ENCODE assay signal across 30 mouse cellular contexts in genomic region chr11:78402062-78402461, GRCm38 (mm10). TPM values are rescaled to one million over a fixed set of nuclear protein-coding genes. Genes with fewer than 3 reads are reported as not detected.
"Had no signal": no experiment of that assay in that cellular context is flagged by ENCODE, and none has a peak within 500 bp of the region (broad histone marks: within the 10 kb centered on the region; RNA-seq: fewer than 3 reads in every experiment).

No protein-coding gene starts in this region.

- H3K27me3 ChIP-seq: midbrain, embryonic 13.5 days had no signal

- H3K4me3 ChIP-seq: kidney, embryonic 15.5 days; limb, embryonic 12.5 days; limb, embryonic 15.5 days; megakaryocyte, embryonic 14.5 days; midbrain, embryonic 10.5 days; midbrain, embryonic 13.5 days; myocyte; neural tube, embryonic 13.5 days had no signal

- H3K27ac ChIP-seq: kidney, embryonic 15.5 days; limb, embryonic 12.5 days; limb, embryonic 15.5 days; liver, embryonic 14.5 days; midbrain, embryonic 10.5 days; midbrain, embryonic 13.5 days; neural tube, embryonic 13.5 days had no signal

- ATAC-seq: liver, postnatal 0 days; lung, postnatal 0 days; midbrain, embryonic 13.5 days; midbrain, embryonic 16.5 days had no signal

- H3K36me3 ChIP-seq: kidney, embryonic 15.5 days; limb, embryonic 12.5 days; limb, embryonic 15.5 days; midbrain, embryonic 10.5 days; midbrain, embryonic 13.5 days; neural tube, embryonic 13.5 days had no signal

- H3K9me3 ChIP-seq: kidney, embryonic 15.5 days; limb, embryonic 12.5 days; limb, embryonic 15.5 days; megakaryocyte, embryonic 14.5 days; midbrain, embryonic 10.5 days; midbrain, embryonic 13.5 days; neural tube, embryonic 13.5 days had no signal

- H3K4me2 ChIP-seq: kidney, embryonic 15.5 days; limb, embryonic 12.5 days; limb, embryonic 15.5 days; liver, embryonic 11.5 days; lung, embryonic 14.5 days; midbrain, embryonic 13.5 days; neural tube, embryonic 13.5 days had no signal

- H3K9ac ChIP-seq: kidney, embryonic 15.5 days; limb, embryonic 12.5 days; limb, embryonic 15.5 days; liver, embryonic 14.5 days; liver, postnatal 0 days; lung, embryonic 14.5 days; midbrain, embryonic 13.5 days; neural tube, embryonic 13.5 days had no signal

- DNase-seq: kidney, adult 18-20 months; kidney, postnatal 4 days; left cerebral cortex, postnatal 4 days; liver, postnatal 0 days; lung, embryonic 14.5 days; lung, postnatal 36 days; retina, postnatal 1 day; right cerebral cortex, postnatal 25 days; thymus, adult 18-20 months; thymus, postnatal 36 days had no signal

RNA-seq across cellular contexts. Expression of gene Foxn1, which starts 15.7 kb away (rescaled TPM):
- total RNA-seq: layer of hippocampus, adult 18-20 months; layer of hippocampus, postnatal 14 days; left cerebral cortex, postnatal 14 days; left cerebral cortex, postnatal 4 days; monocyte, adult 5-6 weeks; neutrophil, adult 5-6 weeks had no signal
- polyA plus RNA-seq: limb, embryonic 12.5 days; liver, embryonic 11.5 days; liver, embryonic 14.5 days; liver, postnatal 0 days; lung, embryonic 14.5 days; lung, postnatal 0 days; midbrain, embryonic 10.5 days; midbrain, embryonic 13.5 days; midbrain, embryonic 16.5 days; neural tube, embryonic 13.5 days; spleen, adult 2 months; testis, adult 2 months had no signal

RNA-seq across cellular contexts. Expression of gene Slc13a2, which starts 20.0 kb away (rescaled TPM):
- total RNA-seq: layer of hippocampus, adult 18-20 months; layer of hippocampus, postnatal 14 days; left cerebral cortex, adult 8-10 months; left cerebral cortex, postnatal 14 days; left cerebral cortex, postnatal 4 days; monocyte, adult 5-6 weeks had no signal
- polyA plus RNA-seq: limb, embryonic 12.5 days; liver, embryonic 11.5 days; lung, embryonic 14.5 days; midbrain, embryonic 10.5 days; midbrain, embryonic 13.5 days; midbrain, embryonic 16.5 days; neural tube, embryonic 13.5 days had no signal
